Mouse (Mus musculus) limb, embryonic 11.5 days (tissue): ENCODE results near the gene Psmd13. TPM values are rescaled to one million over a fixed set of nuclear protein-coding genes. Genes with fewer than 3 reads are reported as not detected.

ENCODE experiments used
- ATAC-seq: fragments of 200-750 bp; cut with Nextera tagmentation; 2 replicates; pipeline ENCODE4 v1.8.0; 2017; ENCODE audit warnings: low read depth; ENCODE audit not compliant: insufficient number of reproducible peaks, low FRiP score, low TSS enrichment
- DNase-seq: peaks from one replicate; pipeline ENCODE4 v3.0.0-alpha.2; 2015; ENCODE audit warnings: low spot score
- H3K27ac ChIP-seq: fragments of 300-500 bp; sonication (generic); replicated peaks from 2 replicates; pipeline ENCODE4 v1.5.1; 2014; ENCODE audit warnings: low read depth, mild to moderate bottlenecking, low read length
- H3K27me3 ChIP-seq: fragments of 300-500 bp; sonication (generic); 2 replicates; pipeline ENCODE4 v1.6.1; 2014; ENCODE audit warnings: mild to moderate bottlenecking, low read length, mixed read lengths; ENCODE audit not compliant: control insufficient read depth, insufficient read depth
- H3K36me3 ChIP-seq: fragments of 300-500 bp; sonication (generic); 2 replicates; pipeline ENCODE4 v1.6.1; 2014; ENCODE audit warnings: mild to moderate bottlenecking, low read length, moderate library complexity, mixed read lengths; ENCODE audit not compliant: control insufficient read depth, insufficient read depth
- H3K4me1 ChIP-seq: fragments of 300-500 bp; sonication (generic); 2 replicates; pipeline ENCODE4 v1.6.1; 2014; ENCODE audit warnings: low read length, mixed read lengths; ENCODE audit not compliant: control insufficient read depth, insufficient read depth
- H3K4me2 ChIP-seq: fragments of 300-500 bp; sonication (generic); 2 replicates; pipeline ENCODE4 v1.6.1; 2014; ENCODE audit warnings: low read depth, mild to moderate bottlenecking, moderate library complexity; ENCODE audit not compliant: severe bottlenecking
- H3K4me3 ChIP-seq: fragments of 300-500 bp; sonication (generic); 2 replicates; pipeline ENCODE4 v1.5.1; 2014; ENCODE audit warnings: low read depth, low read length
- H3K9ac ChIP-seq: fragments of 300-500 bp; sonication (generic); 2 replicates; pipeline ENCODE4 v1.6.1; 2014; ENCODE audit warnings: mild to moderate bottlenecking, low read length
- H3K9me3 ChIP-seq: fragments of 300-500 bp; sonication (generic); 2 replicates; pipeline ENCODE4 v1.6.1; 2016; ENCODE audit warnings: low read length; ENCODE audit not compliant: control insufficient read depth
- WGBS: fragments of 180-500 bp; shearing (Covaris S2); extraction: QIAGEN DNeasy Blood & Tissue Kit; methylation state at CpG from one replicate; pipeline ENCODE4 v1.1.7; 2014; 5-methylcytosine and 5-hydroxymethylcytosine counted together
- polyA plus RNA-seq: library from polyadenylated mRNA; unstranded; fragments of >200 nt; fragmentation: Nextera tagmentation; extraction: Ambion mirVana; gene quantifications from 2 replicates; pipeline ENCODE4 v1.2.1, GENCODE M21; 2014

Gene Psmd13
- polyA plus RNA-seq, 1 experiment from 2014 or later = 243 TPM

GRCm38 (mm10) chr7:140854483-140854882 is 27.3 kb upstream of the Psmd13 start:
- ATAC-seq (no peak), DNase-seq (no peak)
- Histone ChIP-seq H3K4me3 (no peak overlapping the region), H3K27ac (no peak overlapping the region), H3K4me2 (no peak overlapping the region), H3K9me3 (no peaks in the 10 kb centered on the region), H3K4me1 (peaks cover 12% of the 10 kb centered on the region), H3K36me3 (peaks cover 12% of the 10 kb centered on the region; the same call in 1 of the 2 replicates), H3K27me3 (no peaks in the 10 kb centered on the region), H3K9ac (no peak overlapping the region)
- 94% methylated on average over 18 of the region's 18 CpGs for WGBS

GRCm38 (mm10) chr7:140855181-140855580 is 26.6 kb upstream of the Psmd13 start:
- H3K9ac ChIP-seq = peak overlapping the region; percentile 79
- ATAC-seq (no peak), DNase-seq (no peak)
- peaks cover 12% of the 10 kb centered on the region for H3K4me1 ChIP-seq
- H3K27me3 ChIP-seq = no peaks in the 10 kb centered on the region
- peaks cover 12% of the 10 kb centered on the region; the same call in 1 of the 2 replicates for H3K36me3 ChIP-seq
- 76% methylated on average over 9 of the region's 9 CpGs for WGBS
- no peak overlapping the region for H3K27ac ChIP-seq
- H3K4me3 ChIP-seq = peak overlapping the region; percentile 74
- no peaks in the 10 kb centered on the region for H3K9me3 ChIP-seq
- peak overlapping the region; percentile 100 for H3K4me2 ChIP-seq

DNA sequence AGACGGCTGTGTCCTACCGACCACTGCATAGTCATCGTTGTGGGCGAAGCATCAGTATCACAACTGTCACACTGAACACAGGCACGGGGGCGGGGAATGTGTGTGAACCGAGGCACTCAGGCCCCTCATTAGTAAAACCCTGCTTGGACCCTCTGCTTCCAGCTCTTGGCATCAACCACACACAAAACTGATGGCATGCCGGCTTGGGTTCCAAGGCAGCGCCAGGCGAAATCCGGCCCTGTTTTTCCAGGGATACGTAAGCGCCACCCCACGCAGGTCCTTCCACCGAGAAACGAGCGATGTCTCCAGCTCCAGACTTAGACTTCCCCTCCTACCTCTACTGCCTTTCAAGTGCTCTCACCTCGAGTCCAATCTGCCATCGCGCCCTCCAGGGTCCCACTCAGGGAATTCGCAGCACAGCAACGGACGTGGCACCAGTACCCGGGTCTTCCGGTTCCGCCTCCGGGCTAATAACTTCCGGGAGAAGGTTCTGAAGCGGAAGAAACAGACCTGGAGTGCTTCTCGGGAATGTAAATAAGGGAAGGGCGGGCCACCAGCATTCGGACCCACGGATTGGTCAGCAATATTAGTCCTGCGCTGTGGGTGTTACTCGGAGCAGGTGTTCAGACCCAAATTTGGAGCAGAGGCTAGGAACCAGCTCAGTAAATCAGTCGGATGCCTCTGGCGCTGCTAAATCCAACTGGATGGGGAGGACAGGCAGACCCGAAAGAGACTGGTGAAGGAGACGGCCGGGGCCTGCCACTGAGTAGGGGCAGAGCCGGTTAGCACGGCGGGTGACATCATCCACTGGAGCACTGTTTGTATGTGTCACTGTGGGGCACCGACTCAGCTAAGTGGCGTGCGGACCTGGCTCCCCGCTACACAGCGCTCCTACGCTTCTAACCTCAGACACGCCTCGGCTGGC is 25.6 kb upstream of the Psmd13 start, which contains the start of gene Gm45785:
Gene Gm45785, minus strand, starts transcription at position 472 of the 925 bp plus-strand sequence.
- Histone ChIP-seq H3K36me3 (peaks cover 12% of the 10 kb centered on the region; the same call in 1 of the 2 replicates), H3K4me1 (peaks cover 12% of the 10 kb centered on the region), H3K27me3 (no peaks in the 10 kb centered on the region), H3K9me3 (no peaks in the 10 kb centered on the region), H3K4me2 (peak within 1 kb of the TSS; percentile 100), H3K27ac (peak within 1 kb of the TSS; percentile 45; the same call in 1 of the 2 replicates), H3K4me3 (peak within 1 kb of the TSS; percentile 74), H3K9ac (peak within 1 kb of the TSS; percentile 82)
- DNase-seq (peak; percentile 91), ATAC-seq (peak; percentile 74)
- 1% methylated on average over 51 of the region's 51 CpGs for WGBS

- ATAC-seq (peak; percentile 65), DNase-seq (peak; percentile 83)
- Histone ChIP-seq H3K27me3 (no peaks in the 10 kb centered on the region), H3K27ac (peak within 1 kb of the TSS; percentile 45; the same call in 1 of the 2 replicates), H3K4me1 (peaks cover 12% of the 10 kb centered on the region), H3K4me2 (peak within 1 kb of the TSS; percentile 100), H3K4me3 (peak within 1 kb of the TSS; percentile 74), H3K9me3 (no peaks in the 10 kb centered on the region), H3K36me3 (peaks cover 11% of the 10 kb centered on the region; the same call in 1 of the 2 replicates), H3K9ac (peak within 1 kb of the TSS; percentile 82)
- WGBS = under 1% methylated on average over 50 of the region's 50 CpGs
Measured at GRCm38 (mm10) chr7:140856785-140857549, 24.8 kb upstream of the Psmd13 start, which contains the start of gene Ric8a. Ric8a (plus strand) TSS chr7:140856957.

- H3K4me3 ChIP-seq = peak within 1 kb of the TSS; percentile 74
- H3K4me2 ChIP-seq = peak within 1 kb of the TSS; percentile 100
- WGBS = 41% methylated on average over 40 of the region's 40 CpGs
- H3K36me3 ChIP-seq = peaks cover 11% of the 10 kb centered on the region; the same call in 1 of the 2 replicates
- DNase-seq = no peak
- H3K9ac ChIP-seq = peak within 1 kb of the TSS; percentile 82
- H3K27ac ChIP-seq = peak within 1 kb of the TSS; percentile 45; the same call in 1 of the 2 replicates
- H3K27me3 ChIP-seq = no peaks in the 10 kb centered on the region
- no peaks in the 10 kb centered on the region for H3K9me3 ChIP-seq
- H3K4me1 ChIP-seq = peaks cover 12% of the 10 kb centered on the region
- ATAC-seq = peak; percentile 31; the same call in 1 of the 2 replicates
Measured at GRCm38 (mm10) chr7:140857550-140858505, 23.9 kb upstream of the Psmd13 start, which contains the start of gene Bet1l. Bet1l (minus strand) TSS chr7:140857577.

DNA sequence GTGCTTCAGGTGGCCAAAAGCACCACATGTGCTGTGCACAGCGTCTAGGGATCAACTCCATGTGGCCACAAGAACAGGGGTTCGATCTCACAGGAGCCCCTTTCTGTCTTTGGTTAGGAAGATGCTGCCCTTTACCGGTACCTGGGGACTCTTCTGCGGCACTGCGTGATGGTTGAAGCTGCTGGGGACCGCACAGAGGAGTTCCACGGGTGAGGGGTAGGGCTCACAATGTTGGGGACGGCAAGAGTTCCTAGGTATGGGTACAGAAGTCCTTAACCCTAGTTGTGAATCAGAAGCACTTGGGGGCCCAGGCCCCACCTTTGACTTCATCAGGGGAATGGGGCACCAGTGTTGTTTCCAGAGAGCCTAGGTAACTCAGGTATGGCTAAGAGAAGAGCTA is 23.0 kb upstream of the Psmd13 start:
- Histone ChIP-seq H3K36me3 (peaks cover 11% of the 10 kb centered on the region; the same call in 1 of the 2 replicates), H3K4me2 (no peak overlapping the region), H3K9me3 (no peaks in the 10 kb centered on the region), H3K4me3 (no peak overlapping the region), H3K27me3 (no peaks in the 10 kb centered on the region), H3K9ac (no peak overlapping the region), H3K27ac (no peak overlapping the region), H3K4me1 (peaks cover 12% of the 10 kb centered on the region)
- 95% methylated on average over 8 of the region's 8 CpGs for WGBS
- DNase-seq (no peak), ATAC-seq (no peak)

GRCm38 (mm10) chr7:140859997-140860396 is 21.8 kb upstream of the Psmd13 start:
- DNase-seq (no peak), ATAC-seq (no peak)
- Histone ChIP-seq H3K4me2 (no peak overlapping the region), H3K9me3 (no peaks in the 10 kb centered on the region), H3K4me3 (no peak overlapping the region), H3K27ac (no peak overlapping the region), H3K27me3 (no peaks in the 10 kb centered on the region), H3K4me1 (peaks cover 12% of the 10 kb centered on the region), H3K9ac (no peak overlapping the region), H3K36me3 (peaks cover 9% of the 10 kb centered on the region; the same call in 1 of the 2 replicates)
- WGBS = 67% methylated on average over 6 of the region's 6 CpGs
